Mouse (Mus musculus) frontal cortex, postnatal 25 days (tissue): ENCODE measurements around the gene Gm9821.

ENCODE experiments used
- DNase-seq, 2 experiments: peaks; one replicate each; pipeline ENCODE4 v3.0.0; 2022; ENCODE audit warnings: low spot score in 2 of 2

The Gm9821 gene

DNA sequence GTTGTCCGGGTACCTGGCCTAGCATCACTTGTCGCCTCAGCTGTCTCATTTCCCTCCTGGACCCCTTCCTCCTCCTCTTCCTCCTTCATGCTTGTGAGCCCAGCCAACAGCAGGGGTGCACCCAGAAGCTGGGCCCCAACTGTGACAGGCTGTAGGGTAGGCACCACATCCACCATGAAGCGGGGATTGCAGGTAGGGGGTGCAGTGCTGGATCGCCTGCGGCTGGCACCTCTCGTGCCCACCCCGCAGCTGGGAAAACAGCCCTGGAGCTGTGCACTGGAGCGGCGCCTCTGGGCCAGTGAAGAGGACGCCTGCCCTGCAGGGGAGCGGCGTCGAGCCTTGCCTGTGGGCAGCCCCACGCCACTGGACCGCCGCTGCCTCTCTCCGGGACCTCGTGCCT lies at the start of gene Gm9821:
Gene Gm9821, plus strand, starts transcription at position 221 of the 400 bp plus-strand sequence.
- no peak for DNase-seq

DNA sequence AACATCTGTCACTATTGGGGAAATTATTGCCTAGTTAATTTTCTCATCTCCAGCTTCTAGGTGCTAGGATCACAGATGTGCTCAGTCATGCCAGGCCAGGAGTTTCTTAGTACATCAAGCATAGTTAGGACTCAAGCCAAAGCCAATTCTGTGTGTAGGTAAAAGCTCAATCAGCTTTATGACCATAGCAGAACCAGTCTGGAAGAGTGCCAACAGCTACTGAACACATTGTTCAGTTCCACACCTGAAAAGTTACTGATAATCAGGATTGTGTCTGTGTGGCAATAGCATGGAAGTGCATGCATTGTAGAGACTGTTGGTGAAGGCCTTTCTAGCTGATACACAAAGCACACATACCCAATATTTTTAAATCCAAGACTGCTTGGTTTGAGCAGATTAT lies 47.5 kb upstream of the Gm9821 start:
- no peak for DNase-seq

DNA sequence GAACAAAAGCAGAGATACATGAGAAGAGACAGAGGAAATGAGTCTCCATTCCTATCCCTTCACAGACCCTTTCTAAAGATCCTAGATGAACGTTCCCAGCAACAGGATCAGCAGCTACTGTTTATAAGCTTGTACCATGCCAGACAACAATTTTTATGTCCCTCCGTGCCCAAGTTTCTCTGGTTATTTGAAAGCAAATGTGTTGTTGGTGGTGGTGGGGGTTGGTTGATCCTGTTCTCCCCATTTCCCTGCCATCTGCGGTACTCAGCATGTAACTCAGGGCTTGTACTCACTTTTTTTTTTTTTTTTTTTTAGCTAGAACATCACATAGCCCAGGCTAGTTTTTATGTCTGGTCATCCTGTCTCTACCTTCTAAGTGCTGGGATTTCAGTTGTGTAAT lies 46.4 kb upstream of the Gm9821 start:
- DNase-seq = no peak

DNA sequence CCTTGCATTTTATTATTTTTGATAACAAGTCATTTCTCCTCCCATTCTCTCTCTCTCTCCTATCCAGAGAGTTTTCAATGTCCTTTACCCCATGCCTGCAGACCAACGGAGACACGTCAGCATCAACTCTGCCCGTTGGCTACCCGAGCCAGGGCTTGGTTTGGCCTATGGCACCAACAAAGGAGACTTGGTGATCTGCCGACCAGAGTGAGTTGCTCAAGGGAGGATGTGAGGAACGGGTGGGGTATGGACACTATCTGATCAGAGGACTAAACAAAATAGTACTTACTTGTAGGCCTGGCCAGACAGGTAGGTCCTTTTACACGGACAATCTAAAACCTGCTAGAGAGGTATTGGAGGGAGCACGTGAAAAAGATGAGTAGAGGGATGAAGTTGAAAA lies 45.1 kb upstream of the Gm9821 start:
- DNase-seq = no peak

DNA sequence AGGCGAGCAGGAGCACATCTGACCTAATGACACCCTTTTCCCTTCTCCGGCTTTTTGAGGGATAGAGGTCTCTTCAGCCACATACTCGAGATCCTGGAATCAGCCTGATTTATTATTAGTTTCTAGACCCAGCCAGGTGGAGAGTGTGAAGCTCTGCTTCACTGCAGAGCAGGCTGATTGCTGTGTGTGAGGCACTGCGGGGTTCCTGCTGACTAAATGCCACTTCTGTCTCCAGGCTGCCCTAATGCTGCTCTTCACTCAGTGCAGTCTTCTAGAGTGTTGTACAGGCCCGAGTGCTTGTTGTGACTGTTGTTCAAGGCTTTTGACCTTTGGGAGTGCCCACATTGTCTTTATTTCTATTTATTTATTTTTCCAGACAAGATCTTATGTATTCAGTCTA lies 43.2 kb upstream of the Gm9821 start:
- DNase-seq = no peak

DNA sequence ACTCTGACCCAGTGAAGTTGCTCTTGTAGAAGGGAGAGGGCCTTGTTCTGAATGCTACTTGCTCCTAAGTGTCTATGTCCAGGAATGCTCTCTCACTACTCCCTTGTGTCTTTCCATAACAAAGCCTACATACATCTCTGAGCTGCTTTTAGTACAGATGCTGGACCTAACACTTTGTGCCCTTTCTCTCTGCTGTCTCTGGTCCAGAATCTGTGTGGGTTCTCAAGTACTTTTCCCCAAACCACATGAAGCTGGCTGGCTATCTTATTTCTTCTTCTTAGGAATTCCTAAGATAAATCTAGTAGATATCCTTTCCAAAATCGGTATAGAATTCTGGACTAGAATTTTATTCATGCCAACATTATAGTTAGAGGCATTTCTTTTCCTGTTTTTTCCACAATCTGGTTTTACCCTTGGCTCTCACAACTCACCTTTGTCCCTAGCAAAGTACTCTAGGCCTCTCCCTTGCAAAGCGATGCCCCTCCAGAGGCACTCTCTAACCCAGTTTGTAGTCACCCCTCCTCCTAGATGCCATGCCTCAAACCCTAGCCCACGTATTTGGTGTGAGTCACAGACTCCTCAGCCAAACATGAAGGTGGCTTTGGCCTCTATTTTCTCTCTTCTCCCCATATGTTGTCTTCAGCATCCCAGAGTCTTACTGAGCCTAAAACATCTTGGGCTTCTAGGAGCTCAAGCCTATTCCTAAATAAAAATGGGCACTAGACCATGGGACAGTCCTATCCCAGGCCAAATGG lies 42.2 kb upstream of the Gm9821 start:
- no peak for DNase-seq

DNA sequence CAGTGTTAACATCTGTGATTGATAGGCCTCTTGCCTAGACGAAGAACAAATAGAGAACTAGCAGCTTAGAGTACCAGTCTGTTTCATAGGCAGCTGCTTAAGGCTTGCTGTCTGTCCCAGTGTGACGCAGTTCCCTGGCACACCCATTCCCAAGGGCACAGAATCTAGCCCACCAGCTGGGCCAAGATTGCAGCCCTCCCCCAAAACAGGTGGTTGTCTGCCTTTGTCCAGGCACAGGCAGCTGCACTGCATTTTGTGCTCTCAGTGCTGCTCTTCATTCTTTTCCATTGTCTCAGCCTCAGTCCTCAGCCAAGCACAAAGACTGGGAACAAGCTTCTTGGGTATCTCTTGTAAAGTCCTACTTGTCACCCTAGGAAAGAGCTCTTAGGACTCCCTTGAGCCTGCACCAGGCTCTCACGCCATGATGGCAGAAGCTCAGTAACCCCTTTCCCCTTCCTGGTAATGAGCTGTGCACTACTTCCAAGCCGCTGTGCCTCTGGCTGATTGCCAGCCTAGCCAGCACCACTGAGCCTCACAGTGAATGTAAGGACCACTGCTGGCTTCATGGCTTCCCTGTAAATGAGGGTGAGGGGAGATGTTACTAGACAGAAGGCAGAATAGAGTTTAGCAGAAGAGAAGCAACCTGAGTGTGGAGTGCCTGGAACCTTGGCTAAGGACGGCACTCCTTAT lies 40.7 kb upstream of the Gm9821 start:
- DNase-seq = no peak

DNA sequence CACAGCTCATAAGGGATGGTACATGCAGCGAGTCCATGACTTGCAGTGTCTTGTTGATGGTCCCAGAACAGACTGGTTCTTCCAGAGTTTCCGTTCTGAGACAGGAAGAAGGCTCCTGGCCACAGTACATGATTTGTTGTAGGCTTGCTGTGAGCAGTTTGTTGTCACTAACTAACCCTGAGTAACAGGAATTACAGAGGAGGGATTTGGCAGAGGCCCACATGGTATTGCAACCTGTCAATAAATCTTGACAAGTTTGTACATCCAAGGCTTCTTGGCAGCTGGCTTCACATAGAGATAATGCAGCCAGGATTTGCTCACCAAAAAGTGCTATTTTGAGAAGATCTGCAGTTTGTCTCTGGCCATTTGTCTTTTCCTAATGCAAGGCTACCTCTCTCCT lies 39.4 kb upstream of the Gm9821 start:
- DNase-seq = no peak

DNA sequence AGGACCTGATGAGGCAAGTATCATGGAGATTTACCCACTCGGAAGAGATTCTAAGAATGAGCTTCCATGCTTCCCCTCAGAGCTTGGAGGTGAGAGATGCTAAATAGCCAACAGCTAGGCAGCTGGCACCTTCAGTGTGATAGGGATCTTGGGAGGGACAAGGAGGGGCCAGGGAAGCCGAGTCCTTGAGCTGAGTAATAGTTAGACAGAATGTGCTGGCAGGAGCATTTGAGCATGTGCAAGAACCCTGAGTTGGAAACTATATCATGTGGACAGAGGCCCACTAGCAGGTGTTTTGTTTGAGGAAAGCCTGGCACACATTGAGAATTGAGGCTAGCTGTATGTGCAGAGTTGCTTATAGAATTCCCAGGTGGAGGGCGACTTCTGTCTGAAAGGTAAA lies 32.9 kb upstream of the Gm9821 start:
- DNase-seq = no peak

DNA sequence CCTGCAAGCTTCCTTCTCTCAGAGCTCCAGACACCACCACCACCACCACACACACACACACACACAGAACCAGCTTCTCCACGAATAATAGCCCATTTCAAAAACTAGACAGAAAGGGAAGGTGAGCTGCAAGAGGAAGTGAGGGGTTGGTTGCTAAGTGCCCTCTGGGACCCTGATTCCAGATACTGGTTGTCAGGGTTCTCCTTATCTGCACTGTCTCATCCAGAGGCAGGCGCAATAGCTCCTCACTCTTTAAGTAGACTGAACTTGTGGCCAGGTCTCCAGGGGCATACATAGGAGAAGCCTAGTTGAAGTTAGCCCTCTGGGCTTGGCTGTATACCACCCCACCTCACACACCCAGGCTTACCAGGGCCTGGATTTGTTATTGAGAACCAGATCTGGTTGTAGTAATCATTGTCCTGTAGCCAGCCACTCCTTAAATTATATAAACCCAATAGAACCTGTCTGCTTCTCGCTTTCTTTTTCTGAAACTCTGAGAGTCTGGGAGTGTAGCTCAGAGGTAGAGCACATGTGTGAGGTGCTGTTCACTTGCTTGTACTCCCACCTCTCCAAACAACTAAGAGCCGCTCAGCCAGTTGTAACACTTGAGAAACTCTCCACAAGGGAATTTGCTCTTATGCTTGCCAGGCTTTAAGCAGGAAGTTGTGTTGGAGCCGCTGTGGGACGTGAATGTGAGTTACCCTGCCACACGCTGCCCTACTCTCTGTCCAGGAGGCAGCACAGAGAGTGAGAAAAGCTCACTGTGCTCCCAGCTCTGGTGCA lies 32.0 kb upstream of the Gm9821 start:
- no peak for DNase-seq

DNA sequence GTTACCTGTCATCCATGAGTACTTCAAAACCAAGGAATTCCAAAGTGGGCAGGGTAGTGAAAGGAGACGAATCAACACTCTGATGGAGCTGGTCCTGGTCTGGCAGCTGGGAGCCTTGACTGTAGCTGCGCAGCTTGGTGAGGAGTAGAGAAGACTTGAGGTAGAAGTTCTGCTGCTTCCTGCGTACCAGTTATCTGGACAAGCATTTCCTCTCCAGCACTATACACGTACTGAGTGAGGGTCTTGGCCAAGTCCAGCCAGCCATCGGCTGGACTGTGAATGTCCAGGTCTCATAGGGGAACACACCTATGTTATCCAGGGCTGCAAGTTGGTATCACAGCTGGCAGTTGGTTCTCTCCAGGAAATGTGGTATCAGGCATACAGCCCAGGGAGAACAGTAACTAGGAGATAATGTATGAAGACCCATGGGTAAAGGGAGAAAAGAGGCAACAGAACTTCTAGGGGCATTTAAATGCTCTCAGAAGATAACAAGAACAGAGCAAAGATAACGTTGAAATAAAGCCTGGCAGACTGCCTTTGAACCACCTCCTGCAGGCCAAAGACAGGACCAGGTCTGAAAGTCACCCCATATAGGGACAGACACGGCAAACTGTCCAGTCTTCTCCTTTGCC lies 29.0 kb upstream of the Gm9821 start:
- no peak for DNase-seq

DNA sequence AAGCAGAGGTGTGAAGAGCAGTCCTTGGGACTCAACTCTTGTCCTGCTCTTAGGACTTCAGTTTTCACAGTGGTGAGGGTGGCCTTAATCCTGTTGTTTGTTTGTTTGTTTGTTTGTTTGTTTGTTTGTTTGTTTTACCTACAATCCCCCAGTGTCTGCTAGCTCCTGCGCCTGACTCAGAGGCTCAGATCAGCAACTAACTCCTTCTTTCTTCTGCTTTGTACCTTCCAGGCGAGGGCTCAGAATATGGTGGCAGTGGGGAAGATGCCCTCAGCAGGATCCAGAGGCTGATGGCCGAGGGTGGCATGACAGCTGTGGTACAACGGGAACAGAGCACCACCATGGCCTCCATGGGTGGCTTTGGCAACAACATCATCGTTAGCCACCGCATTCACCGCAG lies 28.4 kb upstream of the Gm9821 start:
- DNase-seq = no peak

DNA sequence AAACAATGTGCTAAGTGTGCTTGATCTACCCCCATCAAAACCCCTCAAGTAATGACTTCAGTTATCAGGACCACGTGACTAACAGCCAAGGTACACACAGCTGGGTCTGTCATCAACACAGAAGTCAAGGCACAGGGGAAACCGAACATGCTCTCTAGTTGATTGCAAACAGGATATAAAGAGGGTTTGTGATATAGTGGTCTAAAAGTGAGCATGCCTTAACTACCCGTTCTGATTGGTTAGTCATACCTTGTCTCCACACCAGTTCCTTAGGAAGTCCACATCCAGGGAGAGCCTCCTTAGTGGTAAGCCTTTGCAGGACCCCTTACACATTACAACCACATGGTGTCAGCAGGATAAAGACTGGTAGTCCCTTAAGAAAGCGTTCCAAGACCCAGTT lies 25.4 kb upstream of the Gm9821 start:
- DNase-seq = no peak

DNA sequence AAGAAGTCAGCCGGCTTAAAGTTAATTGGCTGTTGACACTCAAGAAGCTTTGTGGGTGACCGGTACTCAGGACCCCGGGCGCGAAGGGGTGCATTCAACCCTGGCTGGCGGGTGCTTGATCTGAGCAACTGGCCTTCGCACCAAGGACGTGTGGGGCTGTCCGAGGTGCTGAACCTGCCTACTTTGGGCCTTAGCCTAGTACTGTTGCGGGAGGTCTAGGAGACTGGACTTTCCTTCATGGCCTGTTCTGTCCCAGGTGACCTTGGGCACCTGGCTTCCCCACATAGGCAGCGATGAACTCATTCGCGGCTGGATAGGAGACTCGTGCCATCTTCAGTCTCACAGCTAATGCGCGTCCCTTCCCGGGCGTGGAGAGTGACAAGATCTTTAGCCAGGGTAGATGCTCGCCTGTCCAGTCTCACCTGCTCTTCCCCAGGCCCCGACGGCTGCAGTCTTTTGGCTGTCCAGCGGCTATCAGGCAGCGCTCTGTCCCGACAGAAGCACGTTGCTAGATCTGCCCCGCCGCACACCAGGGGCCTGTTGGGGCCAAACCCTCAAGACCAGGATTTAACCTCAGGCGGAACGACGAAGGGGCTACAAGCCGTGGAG lies 24.2 kb upstream of the Gm9821 start:
- no peak for DNase-seq

DNA sequence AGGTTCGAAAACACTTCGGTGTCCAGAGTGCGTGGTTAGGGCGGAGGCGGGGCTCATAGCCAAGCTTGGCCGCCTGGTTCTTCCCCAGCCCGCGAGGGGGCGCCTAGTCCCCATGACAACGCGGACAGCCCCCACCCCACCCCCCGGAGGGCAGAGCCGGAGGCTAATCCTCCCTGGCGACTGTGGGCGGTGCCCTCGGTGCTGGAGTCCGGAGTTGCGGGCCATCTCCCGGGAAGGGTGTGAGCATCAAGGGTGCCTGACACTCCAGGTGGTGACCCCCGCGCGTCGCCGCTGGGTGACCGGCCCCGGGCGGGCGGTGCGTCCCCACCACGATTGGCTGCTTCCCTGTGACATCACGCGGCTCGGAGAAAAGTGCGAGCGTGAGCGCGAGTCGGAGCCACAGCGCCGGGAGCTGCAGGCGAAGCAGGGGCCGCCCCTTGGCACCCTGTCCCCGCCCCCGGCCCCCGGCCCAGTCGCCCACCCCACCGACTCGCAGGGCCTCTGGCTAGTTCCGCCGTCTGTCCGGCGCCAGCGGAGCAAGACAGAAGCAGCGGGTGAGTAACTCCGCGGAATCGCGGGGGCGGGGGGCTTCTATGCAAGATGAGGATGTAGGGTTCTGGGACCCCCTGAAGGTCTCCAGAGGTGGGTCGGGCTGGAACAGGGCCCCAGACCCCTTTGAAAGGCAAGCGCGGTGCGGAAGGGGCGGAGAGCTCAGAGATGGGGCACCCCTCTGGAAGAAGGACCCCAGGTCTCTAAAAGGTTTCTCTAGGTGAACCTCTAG lies 23.5 kb upstream of the Gm9821 start:
- peak in 1 of 2 experiments; percentile 74 for DNase-seq

DNA sequence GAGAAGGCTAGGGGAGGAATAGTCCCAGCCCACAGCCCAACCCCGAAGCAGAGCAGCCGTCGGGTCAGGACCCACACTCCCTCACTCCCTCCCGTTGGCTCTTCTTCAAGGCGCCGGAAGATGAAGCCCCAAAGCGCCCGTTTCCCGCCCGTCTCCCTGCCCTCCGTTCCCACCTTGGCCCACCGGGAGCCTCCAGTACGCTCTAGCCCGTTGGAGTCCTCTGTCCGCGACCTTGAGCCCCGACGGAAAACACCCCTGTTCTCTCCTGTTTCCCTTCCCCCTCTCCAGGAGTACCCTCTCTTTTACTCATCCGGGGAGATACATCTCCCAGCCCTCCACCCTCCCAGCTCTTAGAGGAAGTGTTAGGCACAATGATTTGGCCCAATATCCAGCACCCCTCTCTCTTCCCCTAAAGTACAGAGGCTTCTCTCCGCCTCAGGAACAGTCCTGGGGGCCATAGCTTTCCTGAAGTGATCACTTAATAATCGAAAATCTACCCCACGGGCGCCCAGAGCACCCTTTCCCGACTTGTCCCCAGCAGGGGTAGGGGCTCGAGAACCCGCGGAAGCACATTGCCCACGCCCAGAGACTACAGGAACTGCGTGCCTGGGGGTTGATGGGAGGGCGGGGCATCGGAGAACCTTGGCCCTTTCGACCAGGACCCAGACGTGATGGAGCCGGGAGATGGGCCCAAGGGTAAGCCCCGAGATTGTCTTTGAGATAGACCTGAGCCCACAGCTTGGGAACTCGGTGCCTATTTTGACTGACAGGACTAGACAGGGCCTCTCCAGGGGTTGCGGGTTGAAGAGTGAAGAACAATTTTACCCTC lies 22.7 kb upstream of the Gm9821 start:
- no peak for DNase-seq

DNA sequence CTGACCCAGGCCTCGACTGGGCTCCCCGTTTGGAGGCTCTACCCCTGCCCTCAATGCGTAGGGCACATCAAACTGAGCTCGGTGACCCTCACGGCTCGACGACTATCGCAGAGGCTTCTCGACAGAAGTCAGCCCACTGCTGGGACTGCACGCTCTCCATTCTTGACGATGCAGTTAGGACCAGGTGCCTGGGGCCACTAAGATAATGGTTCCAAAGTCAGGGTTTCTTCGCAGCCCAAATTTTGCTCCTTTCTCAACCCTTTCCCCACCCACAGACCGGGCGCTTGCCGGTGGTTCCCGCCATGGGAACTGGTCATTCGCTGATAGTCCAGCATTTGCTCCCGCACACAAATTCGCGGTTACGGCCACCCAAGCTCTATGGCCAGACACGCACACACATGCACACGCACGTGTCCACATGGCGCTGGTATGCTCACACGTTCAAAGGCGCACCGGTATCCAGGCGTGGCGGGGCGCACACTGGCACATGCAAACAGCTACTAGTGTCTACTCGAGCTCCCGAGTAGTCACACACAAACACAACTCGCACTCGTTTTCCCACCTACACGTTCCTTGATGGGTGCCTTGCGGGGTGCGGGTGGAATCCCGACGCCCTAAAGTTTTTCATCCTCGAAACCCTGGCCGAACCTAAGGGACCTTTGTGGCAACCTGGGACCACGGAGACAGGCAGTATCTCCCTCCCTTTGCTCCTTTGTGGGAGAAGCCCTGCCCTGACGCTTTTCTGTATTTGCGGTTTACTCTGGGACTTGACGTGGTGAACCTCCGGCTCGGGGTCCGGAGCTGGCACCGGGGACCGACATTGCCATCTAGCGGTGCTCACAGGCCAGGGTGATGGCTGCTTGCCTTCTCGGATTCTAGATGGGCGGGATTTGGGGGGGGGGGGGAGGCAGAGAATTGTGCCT lies 21.8 kb upstream of the Gm9821 start:
- no peak for DNase-seq

DNA sequence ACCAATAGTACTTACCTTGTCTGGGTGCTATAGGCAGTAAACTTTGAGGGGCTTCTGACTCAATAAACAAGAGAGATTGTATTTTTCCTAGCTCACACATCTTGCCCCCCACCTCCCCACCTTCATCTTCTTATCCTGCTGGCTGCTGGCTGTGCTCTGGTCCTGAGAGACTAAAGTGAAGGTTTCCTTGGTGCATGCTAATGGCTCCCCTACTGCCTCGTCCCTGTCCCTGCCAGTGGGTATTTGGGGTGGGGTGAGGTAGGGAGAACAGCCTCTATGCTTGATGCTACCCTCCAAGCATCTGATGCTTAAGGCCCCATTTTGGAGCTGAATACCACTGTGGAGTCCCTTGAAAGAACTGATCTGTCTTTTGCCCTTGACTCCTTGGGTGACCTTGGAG lies 20.8 kb upstream of the Gm9821 start:
- DNase-seq = no peak

DNA sequence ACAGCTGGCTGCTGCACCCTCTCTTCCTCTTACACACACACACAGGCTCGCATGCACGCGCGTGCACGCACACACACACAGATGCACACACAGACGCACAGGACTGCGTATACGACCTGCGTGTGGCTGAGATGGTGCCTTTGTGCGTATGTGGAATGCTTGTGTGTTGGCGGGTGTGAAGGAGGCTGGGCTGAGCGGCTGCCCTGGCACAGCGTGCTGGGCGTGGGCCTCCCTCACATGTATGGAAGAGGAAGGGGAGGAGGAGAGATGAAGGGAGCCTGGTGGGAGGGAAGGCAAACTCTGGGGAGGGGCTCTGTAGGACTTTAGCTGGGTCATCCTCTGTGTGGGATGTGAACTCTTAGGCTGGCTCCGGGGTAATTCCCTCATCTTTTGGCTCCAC lies 20.1 kb upstream of the Gm9821 start:
- no peak for DNase-seq
